Mouse (Mus musculus): ENCODE results near the gene Phactr1.

GRCm38 (mm10) chr13:42994276-42994675, 313.9 kb downstream of the Phactr1 start:
- TF ChIP-seq CTCF (IDR thresholded peaks at IDR 0.05; ENCODE audit: borderline replicate concordance, insufficient read depth, low read depth, low read length) (no peak), POLR2A (IDR thresholded peaks at IDR 0.05; ENCODE audit: borderline replicate concordance, insufficient read depth, low read length) (no peak)

All from cerebellum, adult 2 months (tissue).